ENCODE assay signal across 24 mouse cellular contexts in the genomic region with DNA sequence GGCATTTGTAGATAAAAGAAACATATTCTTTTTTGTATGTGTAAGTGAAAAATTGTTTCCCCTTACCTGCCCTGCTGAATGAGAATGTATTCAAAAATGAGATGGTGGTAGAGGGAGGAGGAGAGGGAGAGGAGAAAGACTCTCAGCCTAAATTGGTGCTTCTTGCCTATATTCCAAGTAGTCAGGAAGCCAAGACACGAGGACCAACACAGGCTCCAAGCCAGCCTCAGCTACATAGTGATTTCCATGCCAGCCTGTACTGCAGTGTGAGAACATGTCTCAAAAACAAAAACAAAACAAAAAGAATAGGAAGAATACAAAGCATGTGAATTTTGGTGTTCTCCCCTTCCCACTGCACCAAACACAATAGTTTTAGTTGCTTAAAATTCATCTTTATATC.
DNase-seq lines count a peak whose midpoint lies in the region; ATAC-seq and TF ChIP-seq lines count a peak whose summit lies in the region.
"Had no signal": no experiment of that assay in that cellular context is flagged by ENCODE, and none has a peak within 500 bp of the region (broad histone marks: within the 10 kb centered on the region; RNA-seq: fewer than 3 reads in every experiment).

No protein-coding gene starts in this region.

- no peaks in the 10 kb centered on the region for H3K36me3 ChIP-seq in hindbrain, embryonic 12.5 days
- no peaks in the 10 kb centered on the region for H3K36me3 ChIP-seq in intestine, postnatal 0 days (ENCODE audit: control insufficient read depth, insufficient read depth)
- H3K36me3 ChIP-seq: embryonic facial prominence, embryonic 12.5 days; forebrain, embryonic 15.5 days; G1E; limb, embryonic 15.5 days; lung, embryonic 15.5 days had no signal

- H3K27me3 ChIP-seq in hindbrain, embryonic 12.5 days = no peaks in the 10 kb centered on the region
- H3K27me3 ChIP-seq in intestine, postnatal 0 days (replicated peaks; ENCODE audit: control insufficient read depth, insufficient read depth, low read length) = no peaks in the 10 kb centered on the region
- H3K27me3 ChIP-seq: CH12.LX; embryonic facial prominence, embryonic 12.5 days; forebrain, embryonic 15.5 days; limb, embryonic 15.5 days; lung, embryonic 15.5 days had no signal

- no peak overlapping the region for H3K27ac ChIP-seq in hindbrain, embryonic 12.5 days
- H3K27ac ChIP-seq in intestine, postnatal 0 days (ENCODE audit: low read depth, low read length) = no peak overlapping the region
- H3K27ac ChIP-seq: embryonic facial prominence, embryonic 12.5 days; forebrain, embryonic 15.5 days; hindbrain, embryonic 14.5 days; limb, embryonic 15.5 days; liver, embryonic 14.5 days; lung, embryonic 15.5 days had no signal

- no peak overlapping the region for H3K9ac ChIP-seq in hindbrain, embryonic 12.5 days
- H3K9ac ChIP-seq in intestine, postnatal 0 days (ENCODE audit: low read depth, low read length) = no peak overlapping the region
- H3K9ac ChIP-seq: embryonic facial prominence, embryonic 12.5 days; forebrain, embryonic 15.5 days; hindbrain, embryonic 14.5 days; limb, embryonic 15.5 days; liver, embryonic 14.5 days; lung, embryonic 15.5 days had no signal

- no peaks in the 10 kb centered on the region for H3K4me1 ChIP-seq in hindbrain, embryonic 12.5 days
- H3K4me1 ChIP-seq in intestine, postnatal 0 days (replicated peaks; ENCODE audit: control insufficient read depth, insufficient read depth, low read length) = no peaks in the 10 kb centered on the region
- H3K4me1 ChIP-seq: embryonic facial prominence, embryonic 12.5 days; forebrain, embryonic 15.5 days; limb, embryonic 15.5 days; lung, embryonic 15.5 days had no signal

- no peak for DNase-seq in frontal cortex, postnatal 14 days (ENCODE audit: low spot score in 2 of 2)
- DNase-seq in brain, adult 2 months (ENCODE audit: low read depth, low spot score) = peak; percentile 78
- peak; percentile 33 for DNase-seq in cerebellum, adult 11 months
- DNase-seq in cerebellum, adult 9-11 months = peak; percentile 64
- no peak for DNase-seq in heart, adult 18-20 months
- DNase-seq: adrenal gland, adult 2 months; B cell, adult 2 months; gastrocnemius, postnatal 36 days; kidney, adult 8-10 months; kidney, postnatal 10 days; lung, postnatal 4 days; midbrain, embryonic 14.5 days had no signal

- TF ChIP-seq CTCF in intestine, postnatal 0 days (IDR thresholded peaks at IDR 0.05; ENCODE audit: low read depth) = no peak

- H3K9me3 ChIP-seq in hindbrain, embryonic 12.5 days (replicated peaks) = no peaks in the 10 kb centered on the region
- no peaks in the 10 kb centered on the region for H3K9me3 ChIP-seq in intestine, postnatal 0 days (ENCODE audit: control insufficient read depth)
- H3K9me3 ChIP-seq: embryonic facial prominence, embryonic 12.5 days; forebrain, embryonic 15.5 days; G1E; limb, embryonic 15.5 days; lung, embryonic 15.5 days had no signal

- H3K4me3 ChIP-seq in hindbrain, embryonic 12.5 days = no peak overlapping the region
- H3K4me3 ChIP-seq in intestine, postnatal 0 days (ENCODE audit: low read depth, low read length) = no peak overlapping the region
- H3K4me3 ChIP-seq: embryonic facial prominence, embryonic 12.5 days; forebrain, embryonic 15.5 days; limb, embryonic 15.5 days; lung, embryonic 15.5 days had no signal

- H3K4me2 ChIP-seq in hindbrain, embryonic 12.5 days (replicated peaks) = no peak overlapping the region
- H3K4me2 ChIP-seq in intestine, postnatal 0 days (replicated peaks; ENCODE audit: low read depth) = no peak overlapping the region
- H3K4me2 ChIP-seq: embryonic facial prominence, embryonic 12.5 days; forebrain, embryonic 15.5 days; hindbrain, embryonic 14.5 days; limb, embryonic 15.5 days; lung, embryonic 15.5 days had no signal

- ATAC-seq in frontal cortex, adult (ENCODE audit: low TSS enrichment) = peak; percentile 89
- ATAC-seq in hindbrain, embryonic 12.5 days (ENCODE audit: low FRiP score) = no peak
- no peak for ATAC-seq in intestine, postnatal 0 days
- ATAC-seq: forebrain, embryonic 15.5 days; inflammation-experienced regulatory T-cells, adult 6 months had no signal

- 81% methylated on average over 1 of the region's 1 CpGs for WGBS in hindbrain, embryonic 12.5 days
- WGBS in intestine, postnatal 0 days = 83% methylated on average over 1 of the region's 1 CpGs

Comparison
In these comparisons a context has a peak if more than half of its experiments do, and no peak if none do; other contexts are left out.
1. DNase-seq: peak in brain, adult 2 months (single experiment), cerebellum, adult 11 months (single experiment) and cerebellum, adult 9-11 months (single experiment); none in frontal cortex, postnatal 14 days (0 of 2) and heart, adult 18-20 months (0 of 2).